Mouse (Mus musculus) left cerebral cortex, adult 2 months (tissue): Measurements from ENCODE around the gene Glra4. TPM values are rescaled to one million over a fixed set of nuclear protein-coding genes. Genes with fewer than 3 reads are reported as not detected.
"Not testable (repeated sequence)": the region's sequence is repeated elsewhere in the genome, so short reads cannot be mapped to it uniquely, and the experiment has no call there.

Experiments
- DNase-seq, 2 experiments: peaks; one replicate each; pipeline ENCODE4 v3.0.0; 2021 to 2022; ENCODE audit warnings: low spot score in 2 of 2, mixed read lengths in 1 of 2; ENCODE audit errors: extremely low spot score in 1 of 2
- H3K27ac ChIP-seq: fragments of 200-600 bp; 2 replicates; pipeline ENCODE4 v1.8.1; 2022
- H3K4me3 ChIP-seq: fragments of 200-600 bp; 2 replicates; pipeline ENCODE4 v1.8.1; 2022
- CTCF ChIP-seq: fragments of 200-600 bp; IDR thresholded peaks from 2 replicates; pipeline ENCODE4 v1.8.1; 2022; ENCODE audit warnings: antibody characterized with exemption, mild to moderate bottlenecking, moderate library complexity
- intact Hi-C: fragments of 180-260 bp; cut with DNase I; formaldehyde crosslinking; loops from one replicate; pipeline ENCODE4 v1.15.1; 2025
- total RNA-seq, 2 experiments: library from RNA; stranded (reverse); gene quantifications; 2 replicates each; pipeline ENCODE4 v1.2.3; 2021

The Glra4 gene
- total RNA-seq, 2 experiments from 2014 or later: 0.89 TPM; not detected in 1

GRCm38 (mm10) chrX:136755464-136755863 is 24.5 kb downstream of the Glra4 start:
- no peak for TF ChIP-seq CTCF
- peak in 1 of 2 experiments; percentile 20 for DNase-seq
- intact Hi-C loops: no loop called here
- Histone ChIP-seq H3K27ac (no peak overlapping the region), H3K4me3 (no peak overlapping the region)

GRCm38 (mm10) chrX:136749329-136749728 is 30.6 kb downstream of the Glra4 start:
- no peak overlapping the region for H3K4me3 ChIP-seq
- intact Hi-C loops: no loop called here
- H3K27ac ChIP-seq: no peak overlapping the region; the same call in 1 of the 2 replicates
- TF ChIP-seq CTCF: no peak
- no peak for DNase-seq

GRCm38 (mm10) chrX:136744663-136745062 is 35.3 kb downstream of the Glra4 start:
- H3K27ac ChIP-seq: no peak overlapping the region
- H3K4me3 ChIP-seq: no peak overlapping the region
- intact Hi-C loops: loop anchor here (5.0 kb wide), 3 partner anchors 77 to 273 kb away; no protein-coding TSS in a partner anchor
- DNase-seq: no peak
- TF ChIP-seq CTCF: peak; percentile 44

- no peak for DNase-seq
- Histone ChIP-seq H3K4me3 (peak within 1 kb of the TSS; percentile 60), H3K27ac (peak within 1 kb of the TSS; percentile 93)
- TF ChIP-seq CTCF: no peak
- intact Hi-C loops: loop anchor here (5.0 kb wide), 3 partner anchors 76 to 274 kb away; no protein-coding TSS in a partner anchor
Observed at GRCm38 (mm10) chrX:136743459-136743858, 36.5 kb downstream of the Glra4 start, which contains the start of gene Morf4l2. Gene Morf4l2, minus strand, starts transcription at chrX:136743690.

GRCm38 (mm10) chrX:136742661-136743103 is 37.3 kb downstream of the Glra4 start:
- H3K27ac ChIP-seq: peak overlapping the region; percentile 93
- peak overlapping the region; percentile 60 for H3K4me3 ChIP-seq
- peak; percentile 25 to 55 for DNase-seq
- intact Hi-C loops: loop anchor here (1.0 to 5.0 kb wide), 4 partner anchors 75 to 275 kb away; no protein-coding TSS in a partner anchor
- peak; percentile 67 for TF ChIP-seq CTCF

- DNase-seq: no peak
- intact Hi-C loops: loop anchor here (1.0 to 5.0 kb wide), 4 partner anchors 75 to 275 kb away; no protein-coding TSS in a partner anchor
- no peak for TF ChIP-seq CTCF
- Histone ChIP-seq H3K4me3 (peak overlapping the region; percentile 60), H3K27ac (peak overlapping the region; percentile 93)
Observed at GRCm38 (mm10) chrX:136742241-136742640, 37.7 kb downstream of the Glra4 start.

GRCm38 (mm10) chrX:136741651-136742201 is 38.2 kb downstream of the Glra4 start:
- no peak for TF ChIP-seq CTCF
- Histone ChIP-seq H3K4me3 (peak overlapping the region; percentile 60), H3K27ac (peak overlapping the region; percentile 93)
- intact Hi-C loops: loop anchor here (1.0 to 5.0 kb wide), 5 partner anchors 33 to 276 kb away; no protein-coding TSS in a partner anchor
- DNase-seq: peak; percentile 62 to 70

GRCm38 (mm10) chrX:136740791-136741650 is 38.9 kb downstream of the Glra4 start:
- TF ChIP-seq CTCF: no peak
- DNase-seq: peak; percentile 83 to 90
- Histone ChIP-seq H3K4me3 (peak overlapping the region; percentile 60), H3K27ac (peak overlapping the region; percentile 93)
- intact Hi-C loops: loop anchor here (1.0 to 5.0 kb wide), 4 partner anchors 33 to 276 kb away; no protein-coding TSS in a partner anchor

GRCm38 (mm10) chrX:136740087-136740790 is 39.7 kb downstream of the Glra4 start:
- Histone ChIP-seq H3K27ac (peak overlapping the region; percentile 78), H3K4me3 (peak overlapping the region; percentile 57)
- no peak for DNase-seq
- TF ChIP-seq CTCF: no peak
- intact Hi-C loops: loop anchor here (5.0 kb wide), 3 partner anchors 73 to 277 kb away; no protein-coding TSS in a partner anchor

GRCm38 (mm10) chrX:136732016-136732415 is 47.9 kb downstream of the Glra4 start:
- no peak overlapping the region for H3K27ac ChIP-seq
- no peak for TF ChIP-seq CTCF
- no peak for DNase-seq
- H3K4me3 ChIP-seq: no peak overlapping the region
- intact Hi-C loops: no loop called here

- H3K27ac ChIP-seq: peak overlapping the region; percentile 53; the same call in 1 of the 2 replicates
- H3K4me3 ChIP-seq, DNase-seq, intact Hi-C loops: not testable (repeated sequence)
Observed at GRCm38 (mm10) chrX:136714742-136715474, 65.0 kb downstream of the Glra4 start.
